ENCODE assay signal across 26 mouse cellular contexts in the genomic region with DNA sequence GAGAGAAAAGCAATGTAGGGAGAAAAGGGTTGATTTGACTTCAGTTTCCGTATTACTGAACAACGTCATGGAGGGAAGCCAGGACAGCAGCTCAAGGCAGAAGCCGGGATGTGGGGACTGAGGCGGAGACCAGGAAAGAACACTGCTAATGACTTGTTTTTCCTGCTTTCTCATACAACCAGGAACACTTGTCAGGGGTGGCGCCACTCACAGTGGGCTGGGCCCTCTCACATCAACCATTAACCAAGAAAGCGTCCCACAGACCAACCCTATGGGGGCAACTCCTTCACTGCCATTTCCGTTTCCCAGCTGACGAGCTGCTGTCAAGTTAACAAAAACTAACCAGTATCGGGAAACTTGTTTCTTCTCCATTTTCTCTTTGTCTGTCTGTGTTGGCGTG. TPM values are rescaled to one million over a fixed set of nuclear protein-coding genes. Genes with fewer than 3 reads are reported as not detected.
"Had no signal": no experiment of that assay in that cellular context is flagged by ENCODE, and none has a peak within 500 bp of the region (broad histone marks: within the 10 kb centered on the region; RNA-seq: fewer than 3 reads in every experiment).

No protein-coding gene starts in this region.

- H3K4me1 ChIP-seq: heart, embryonic 10.5 days; heart, embryonic 12.5 days; hindbrain, embryonic 12.5 days; kidney, embryonic 15.5 days; limb, embryonic 13.5 days; limb, embryonic 15.5 days; liver, embryonic 12.5 days had no signal

- H3K4me2 ChIP-seq: heart, embryonic 12.5 days; hindbrain, embryonic 12.5 days; hindbrain, embryonic 14.5 days; kidney, embryonic 15.5 days; limb, embryonic 13.5 days; limb, embryonic 15.5 days; liver, embryonic 12.5 days had no signal

- H3K27ac ChIP-seq: gastrocnemius, adult 2 months; heart, embryonic 10.5 days; hindbrain, embryonic 10.5 days; hindbrain, embryonic 12.5 days; hindbrain, embryonic 14.5 days; kidney, embryonic 15.5 days; kidney, postnatal 0 days; limb, embryonic 13.5 days; limb, embryonic 15.5 days; liver, embryonic 12.5 days; liver, embryonic 14.5 days had no signal

- ATAC-seq: hindbrain, embryonic 16.5 days; inflammation-experienced regulatory T-cells, adult 6 months; liver, embryonic 12.5 days had no signal

- H3K27me3 ChIP-seq: heart, embryonic 12.5 days; hindbrain, embryonic 12.5 days; kidney, embryonic 15.5 days; limb, embryonic 15.5 days had no signal

- H3K9ac ChIP-seq: heart, embryonic 12.5 days; hindbrain, embryonic 12.5 days; hindbrain, embryonic 14.5 days; kidney, embryonic 15.5 days; limb, embryonic 13.5 days; limb, embryonic 15.5 days; liver, embryonic 12.5 days; liver, embryonic 14.5 days had no signal

- H3K36me3 ChIP-seq: heart, embryonic 10.5 days; heart, embryonic 12.5 days; hindbrain, embryonic 10.5 days; hindbrain, embryonic 12.5 days; kidney, embryonic 15.5 days; limb, embryonic 13.5 days; limb, embryonic 15.5 days; liver, embryonic 12.5 days had no signal

- DNase-seq: gastrocnemius, adult 2 months; gastrocnemius, postnatal 10 days; gastrocnemius, postnatal 25 days; heart, adult 18-20 months; heart, postnatal 10 days; heart, postnatal 4 days; kidney, adult 11 months; kidney, adult 2 months; kidney, adult 9 months; kidney, postnatal 14 days; layer of hippocampus, postnatal 36 days; left cerebral cortex, postnatal 4 days had no signal

- H3K4me3 ChIP-seq: gastrocnemius, adult 2 months; heart, embryonic 10.5 days; heart, embryonic 12.5 days; hindbrain, embryonic 10.5 days; hindbrain, embryonic 12.5 days; kidney, embryonic 15.5 days; limb, embryonic 13.5 days; limb, embryonic 15.5 days; liver, embryonic 12.5 days had no signal

- H3K9me3 ChIP-seq: heart, embryonic 10.5 days; heart, embryonic 12.5 days; hindbrain, embryonic 10.5 days; hindbrain, embryonic 12.5 days; kidney, embryonic 15.5 days; limb, embryonic 13.5 days; limb, embryonic 15.5 days; liver, embryonic 12.5 days had no signal

RNA-seq across cellular contexts. Expression of a gene that starts 18.4 kb away (rescaled TPM):
- total RNA-seq: granulocyte monocyte progenitor cell, adult 5-6 weeks; heart, adult 18-20 months had no signal
- polyA plus RNA-seq: inflammation-experienced regulatory T-cells, adult 6 months had no signal
